In genomic region chr9:78210821-78211220, GRCm38 (mm10) we compare ENCODE assay signal across 25 mouse cellular contexts. TPM values are rescaled to one million over a fixed set of nuclear protein-coding genes. Genes with fewer than 3 reads are reported as not detected.
DNase-seq lines count a peak whose midpoint lies in the region.
"Had no signal": no experiment of that assay in that cellular context is flagged by ENCODE, and none has a peak within 500 bp of the region (broad histone marks: within the 10 kb centered on the region; RNA-seq: fewer than 3 reads in every experiment).

No protein-coding gene starts in this region.

- intact Hi-C loops in heart, postnatal 25 days (cut with DNase I) = no loop called here

- peak; percentile 77 for DNase-seq in heart, adult 11 months
- DNase-seq in heart, postnatal 25 days (ENCODE audit: low spot score) = no peak
- DNase-seq in urinary bladder, adult 2 months (ENCODE audit: low spot score) = peak; percentile 12
- no peak for DNase-seq in urinary bladder, postnatal 36 days (ENCODE audit: low spot score in 2 of 2)
- DNase-seq in spleen, adult 12 weeks (ENCODE audit: low spot score) = no peak
- DNase-seq: adrenal gland, adult 8-10 months; adrenal gland, postnatal 14 days; adrenal gland, postnatal 36 days; B cell, adult 2 months; cerebellum, adult 11-12 months; cerebellum, adult 2 months; cerebellum, adult 9-10 months; cerebellum, postnatal 10 days; cerebellum, postnatal 25 days had no signal

RNA-seq across cellular contexts. Expression of gene Gsta1, which starts 19.6 kb away (rescaled TPM):
- under 1 TPM in 1 of 2 experiments, not detected in 1; 0.39 TPM for total RNA-seq in heart, postnatal 25 days (2021)
- polyA plus RNA-seq in urinary bladder, adult 2 months (2012; rRNA removed) = 6.8 and 7.6 TPM in 2 replicates
- total RNA-seq: adrenal gland, adult 18-20 months; adrenal gland, postnatal 14 days; CH12.LX; G1E had no signal
- polyA plus RNA-seq: activated CD4-positive, CD25-positive, alpha-beta regulatory T cell, adult 4 months; CD4-positive, CD25-positive, alpha-beta regulatory T cell, adult 4 months; cerebellum, adult 2 months; cortical plate, adult 2 months; embryonic facial prominence, embryonic 10.5 days; embryonic facial prominence, embryonic 12.5 days; forebrain, embryonic 11.5 days; forebrain, embryonic 13.5 days; forebrain, embryonic 15.5 days; G1E had no signal

RNA-seq across cellular contexts. Expression of gene Gsta4, which starts 28.2 kb away (rescaled TPM):
- 10 to 100 TPM; 81.4 to 87.9 TPM for total RNA-seq in heart, postnatal 25 days (2021)
- polyA plus RNA-seq in urinary bladder, adult 2 months (2012; rRNA removed) = 1,883 and 2,290 TPM in 2 replicates

RNA-seq across cellular contexts. Expression of gene Gm3776, which starts 46.1 kb away (rescaled TPM):
- total RNA-seq in heart, postnatal 25 days (2021) = under 1 TPM; 0.39 to 0.89 TPM
- polyA plus RNA-seq in urinary bladder, adult 2 months (2012; rRNA removed) = 4.0 and 4.5 TPM in 2 replicates
- total RNA-seq: adrenal gland, adult 18-20 months; adrenal gland, adult 8-10 months; adrenal gland, postnatal 14 days; adrenal gland, postnatal 36 days; CH12.LX; G1E had no signal
- polyA plus RNA-seq: activated CD4-positive, CD25-positive, alpha-beta regulatory T cell, adult 4 months; CD4-positive, CD25-positive, alpha-beta regulatory T cell, adult 4 months; cerebellum, adult 2 months; cortical plate, adult 2 months; embryonic facial prominence, embryonic 10.5 days; forebrain, embryonic 11.5 days; forebrain, embryonic 13.5 days; forebrain, embryonic 15.5 days; G1E had no signal

Comparison
In these comparisons a context has a peak if more than half of its experiments do, and no peak if none do; other contexts are left out.
1. DNase-seq: peak in heart, adult 11 months (single experiment) and urinary bladder, adult 2 months (single experiment); none in heart, postnatal 25 days (single experiment), urinary bladder, postnatal 36 days (0 of 2) and spleen, adult 12 weeks (single experiment).